Mouse (Mus musculus) stomach, embryonic 14.5 days (tissue): ENCODE data around the gene 4930407I10Rik. TPM values are rescaled to one million over a fixed set of nuclear protein-coding genes. Genes with fewer than 3 reads are reported as not detected.

Experiments
- ATAC-seq: fragments of 200-750 bp; cut with Nextera tagmentation; 2 replicates; pipeline ENCODE4 v1.8.0; 2017; ENCODE audit warnings: low read depth, moderate TSS enrichment; ENCODE audit not compliant: insufficient number of reproducible peaks, insufficient read depth, low FRiP score
- H3K27ac ChIP-seq: fragments of 300-500 bp; sonication (generic); 2 replicates; pipeline ENCODE4 v1.5.1; 2014; ENCODE audit warnings: mild to moderate bottlenecking, low read length, moderate library complexity, mixed read lengths
- H3K27me3 ChIP-seq: fragments of 300-500 bp; sonication (generic); 2 replicates; pipeline ENCODE4 v1.6.1; 2014; ENCODE audit warnings: low read length, control low read depth, mixed read lengths; ENCODE audit not compliant: control insufficient read depth, insufficient read depth
- H3K36me3 ChIP-seq: fragments of 300-500 bp; sonication (generic); 2 replicates; pipeline ENCODE4 v1.6.1; 2014; ENCODE audit warnings: mild to moderate bottlenecking, control low read depth, low read length, moderate library complexity, mixed read lengths; ENCODE audit not compliant: control insufficient read depth, insufficient read depth
- H3K4me1 ChIP-seq: fragments of 300-500 bp; sonication (generic); 2 replicates; pipeline ENCODE4 v1.6.1; 2014; ENCODE audit warnings: low read length, control low read depth, mixed read lengths; ENCODE audit not compliant: control insufficient read depth, insufficient read depth
- H3K4me2 ChIP-seq: fragments of 300-500 bp; sonication (generic); replicated peaks from 2 replicates; pipeline ENCODE4 v1.6.1; 2014; ENCODE audit warnings: low read depth, low read length, control low read depth
- H3K4me3 ChIP-seq: fragments of 300-500 bp; sonication (generic); 2 replicates; pipeline ENCODE4 v1.5.1; 2014; ENCODE audit warnings: low read depth, low read length, control low read depth
- H3K9ac ChIP-seq: fragments of 300-500 bp; sonication (generic); replicated peaks from 2 replicates; pipeline ENCODE4 v1.6.1; 2014; ENCODE audit warnings: low read depth, mild to moderate bottlenecking, control low read depth, low read length, moderate library complexity, mixed read lengths
- H3K9me3 ChIP-seq: fragments of 300-500 bp; sonication (generic); 2 replicates; pipeline ENCODE4 v1.6.1; 2016; ENCODE audit warnings: low read depth, low read length, control low read depth; ENCODE audit not compliant: control insufficient read depth
- WGBS: fragments of 180-500 bp; shearing (Covaris S2); extraction: QIAGEN DNeasy Blood & Tissue Kit; methylation state at CpG from one replicate; pipeline ENCODE4 v1.1.7; 2014; 5-methylcytosine and 5-hydroxymethylcytosine counted together
- polyA plus RNA-seq: library from polyadenylated mRNA; unstranded; fragments of >200 nt; fragmentation: Nextera tagmentation; extraction: Ambion mirVana; gene quantifications from 2 replicates; pipeline ENCODE4 v1.2.1, GENCODE M21; 2014

The 4930407I10Rik gene
- polyA plus RNA-seq, 1 experiment from 2014 or later = not detected

- Histone ChIP-seq H3K9me3 (no peaks in the 10 kb centered on the region), H3K27ac (no peak overlapping the region), H3K36me3 (no peaks in the 10 kb centered on the region), H3K4me2 (no peak overlapping the region), H3K4me1 (no peaks in the 10 kb centered on the region), H3K27me3 (peaks cover 9% of the 10 kb centered on the region), H3K9ac (no peak overlapping the region), H3K4me3 (no peak overlapping the region)
- whole genome bisulfite sequencing = 80% methylated on average over 7 of the region's 7 CpGs
- ATAC-seq = no peak
These were observed 14.5 kb downstream of the 4930407I10Rik start for GRCm38 (mm10) chr15:82073490-82073889.

- 55% methylated on average over 10 of the region's 10 CpGs for WGBS
- Histone ChIP-seq H3K9me3 (no peaks in the 10 kb centered on the region), H3K4me3 (no peak overlapping the region), H3K4me2 (no peak overlapping the region), H3K4me1 (no peaks in the 10 kb centered on the region), H3K27me3 (no peaks in the 10 kb centered on the region), H3K9ac (no peak overlapping the region), H3K36me3 (no peaks in the 10 kb centered on the region), H3K27ac (no peak overlapping the region)
- ATAC-seq = no peak
These were observed 20.9 kb downstream of the 4930407I10Rik start for GRCm38 (mm10) chr15:82079883-82080282.

- Histone ChIP-seq H3K4me1 (no peaks in the 10 kb centered on the region), H3K27ac (no peak overlapping the region), H3K4me3 (no peak overlapping the region), H3K9ac (no peak overlapping the region), H3K36me3 (no peaks in the 10 kb centered on the region), H3K9me3 (no peaks in the 10 kb centered on the region), H3K4me2 (no peak overlapping the region), H3K27me3 (no peaks in the 10 kb centered on the region)
- no peak for ATAC-seq
- 35% methylated on average over 7 of the region's 7 CpGs for WGBS
These were observed 22.2 kb downstream of the 4930407I10Rik start for GRCm38 (mm10) chr15:82081161-82081560.

GRCm38 (mm10) chr15:82085606-82086005 lies 26.7 kb downstream of the 4930407I10Rik start:
- no peaks in the 10 kb centered on the region for H3K9me3 ChIP-seq
- H3K4me3 ChIP-seq = no peak overlapping the region
- no peak for ATAC-seq
- no peaks in the 10 kb centered on the region for H3K27me3 ChIP-seq
- no peak overlapping the region for H3K27ac ChIP-seq
- H3K36me3 ChIP-seq = no peaks in the 10 kb centered on the region
- H3K9ac ChIP-seq = no peak overlapping the region
- no peak overlapping the region for H3K4me2 ChIP-seq
- 84% methylated on average over 9 of the region's 9 CpGs for WGBS
- no peaks in the 10 kb centered on the region for H3K4me1 ChIP-seq

GRCm38 (mm10) chr15:82086131-82086530 lies 27.2 kb downstream of the 4930407I10Rik start:
- Histone ChIP-seq H3K4me1 (no peaks in the 10 kb centered on the region), H3K27ac (no peak overlapping the region), H3K9me3 (no peaks in the 10 kb centered on the region), H3K9ac (no peak overlapping the region), H3K4me3 (no peak overlapping the region), H3K4me2 (no peak overlapping the region), H3K36me3 (no peaks in the 10 kb centered on the region), H3K27me3 (no peaks in the 10 kb centered on the region)
- 68% methylated on average over 12 of the region's 12 CpGs for WGBS
- no peak for ATAC-seq

GRCm38 (mm10) chr15:82087266-82087665 lies 28.3 kb downstream of the 4930407I10Rik start:
- no peaks in the 10 kb centered on the region for H3K4me1 ChIP-seq

GRCm38 (mm10) chr15:82091061-82091460 lies 32.1 kb downstream of the 4930407I10Rik start:
- H3K4me3 ChIP-seq = no peak overlapping the region
- H3K36me3 ChIP-seq = no peaks in the 10 kb centered on the region
- no peaks in the 10 kb centered on the region for H3K9me3 ChIP-seq
- H3K4me2 ChIP-seq = no peak overlapping the region
- no peak for ATAC-seq
- 70% methylated on average over 7 of the region's 7 CpGs for WGBS
- H3K9ac ChIP-seq = no peak overlapping the region
- H3K27me3 ChIP-seq = no peaks in the 10 kb centered on the region
- H3K4me1 ChIP-seq = no peaks in the 10 kb centered on the region
- no peak overlapping the region for H3K27ac ChIP-seq

More at GRCm38 (mm10) chr15:82087266-82087665, 28.3 kb downstream of the 4930407I10Rik start:
- ATAC-seq = no peak
- WGBS = 10% methylated on average over 10 of the region's 10 CpGs
- no peak overlapping the region for H3K4me3 ChIP-seq
- no peaks in the 10 kb centered on the region for H3K27me3 ChIP-seq
- no peak overlapping the region for H3K27ac ChIP-seq
- H3K36me3 ChIP-seq = no peaks in the 10 kb centered on the region
- H3K9me3 ChIP-seq = no peaks in the 10 kb centered on the region
- H3K4me2 ChIP-seq = no peak overlapping the region
- no peak overlapping the region for H3K9ac ChIP-seq

GRCm38 (mm10) chr15:82106953-82107555 lies 48.1 kb downstream of the 4930407I10Rik start:
- no peaks in the 10 kb centered on the region for H3K9me3 ChIP-seq
- H3K4me1 ChIP-seq = no peaks in the 10 kb centered on the region
- ATAC-seq = no peak
- WGBS = 22% methylated on average over 8 of the region's 8 CpGs
- no peaks in the 10 kb centered on the region for H3K27me3 ChIP-seq
- no peak overlapping the region for H3K27ac ChIP-seq
- H3K36me3 ChIP-seq = no peaks in the 10 kb centered on the region
- no peak overlapping the region for H3K4me3 ChIP-seq
- H3K4me2 ChIP-seq = no peak overlapping the region
- no peak overlapping the region for H3K9ac ChIP-seq
